Mouse (Mus musculus): ENCODE measurements around the gene Cacna1c. TPM values are rescaled to one million over a fixed set of nuclear protein-coding genes. Genes with fewer than 3 reads are reported as not detected.

Gene Cacna1c
- polyA plus RNA-seq, 1 experiment from 2014 or later: 2.0 TPM

GRCm38 (mm10) chr6:118817928-118818503 lies 378.2 kb downstream of the Cacna1c start:
- no peak overlapping the region for H3K27ac ChIP-seq
- H3K4me3 ChIP-seq: no peak overlapping the region
- DNase-seq (ENCODE audit: extremely low spot score, low spot score): no peak
- peaks cover 14% of the 10 kb centered on the region for H3K4me1 ChIP-seq
- 72% methylated on average over 5 of the region's 5 CpGs for WGBS
- H3K36me3 ChIP-seq (replicated peaks): no peaks in the 10 kb centered on the region
- H3K27me3 ChIP-seq (ENCODE audit: poor library complexity, severe bottlenecking): no peaks in the 10 kb centered on the region
- H3K9me3 ChIP-seq: no peaks in the 10 kb centered on the region

GRCm38 (mm10) chr6:118816253-118816652 lies 380.0 kb downstream of the Cacna1c start:
- DNase-seq (ENCODE audit: extremely low spot score, low spot score): no peak
- Histone ChIP-seq H3K4me1 (peaks cover 11% of the 10 kb centered on the region), H3K27me3 (ENCODE audit: poor library complexity, severe bottlenecking) (no peaks in the 10 kb centered on the region), H3K4me3 (no peak overlapping the region), H3K36me3 (replicated peaks) (no peaks in the 10 kb centered on the region), H3K9me3 (no peaks in the 10 kb centered on the region), H3K27ac (no peak overlapping the region)
- 93% methylated on average over 6 of the region's 6 CpGs for WGBS

GRCm38 (mm10) chr6:118812556-118812955 lies 383.7 kb downstream of the Cacna1c start:
- H3K36me3 ChIP-seq (replicated peaks): no peaks in the 10 kb centered on the region
- no peak overlapping the region for H3K4me3 ChIP-seq
- H3K27me3 ChIP-seq (ENCODE audit: poor library complexity, severe bottlenecking): no peaks in the 10 kb centered on the region
- H3K27ac ChIP-seq: no peak overlapping the region
- DNase-seq (ENCODE audit: extremely low spot score, low spot score): no peak
- H3K4me1 ChIP-seq: no peaks in the 10 kb centered on the region
- no peaks in the 10 kb centered on the region for H3K9me3 ChIP-seq
- 83% methylated on average over 3 of the region's 3 CpGs for WGBS

- no peaks in the 10 kb centered on the region for H3K36me3 ChIP-seq (replicated peaks)
- no peak overlapping the region for H3K4me3 ChIP-seq
- 91% methylated on average over 4 of the region's 4 CpGs for WGBS
Observed at GRCm38 (mm10) chr6:118812007-118812406, 384.2 kb downstream of the Cacna1c start.

GRCm38 (mm10) chr6:118810834-118811233 lies 385.4 kb downstream of the Cacna1c start:
- no peak for DNase-seq (ENCODE audit: extremely low spot score, low spot score)
- H3K4me3 ChIP-seq: no peak overlapping the region
- no peaks in the 10 kb centered on the region for H3K4me1 ChIP-seq
- H3K9me3 ChIP-seq: no peaks in the 10 kb centered on the region
- H3K27me3 ChIP-seq (ENCODE audit: poor library complexity, severe bottlenecking): no peaks in the 10 kb centered on the region
- no peak overlapping the region for H3K27ac ChIP-seq
- WGBS: 35% methylated on average over 1 of the region's 1 CpGs
- no peaks in the 10 kb centered on the region for H3K36me3 ChIP-seq (replicated peaks)

More at GRCm38 (mm10) chr6:118812007-118812406, 384.2 kb downstream of the Cacna1c start:
- no peaks in the 10 kb centered on the region for H3K27me3 ChIP-seq (ENCODE audit: poor library complexity, severe bottlenecking)
- no peak for DNase-seq (ENCODE audit: extremely low spot score, low spot score)
- H3K9me3 ChIP-seq: no peaks in the 10 kb centered on the region
- H3K4me1 ChIP-seq: no peaks in the 10 kb centered on the region
- no peak overlapping the region for H3K27ac ChIP-seq

GRCm38 (mm10) chr6:118805139-118805538 lies 391.1 kb downstream of the Cacna1c start:
- Histone ChIP-seq H3K27ac (no peak overlapping the region), H3K27me3 (ENCODE audit: poor library complexity, severe bottlenecking) (no peaks in the 10 kb centered on the region), H3K4me1 (0 out of 2 replicates have a peak, but pooled peaks cover 3% of the 10 kb centered on the region), H3K36me3 (replicated peaks) (no peaks in the 10 kb centered on the region), H3K9me3 (no peaks in the 10 kb centered on the region), H3K4me3 (no peak overlapping the region)
- 88% methylated on average over 4 of the region's 4 CpGs for WGBS
- no peak for DNase-seq (ENCODE audit: extremely low spot score, low spot score)

- Histone ChIP-seq H3K27ac (no peak overlapping the region), H3K4me1 (0 out of 2 replicates have a peak, but pooled peaks cover 3% of the 10 kb centered on the region), H3K4me3 (no peak overlapping the region), H3K36me3 (replicated peaks) (no peaks in the 10 kb centered on the region), H3K9me3 (no peaks in the 10 kb centered on the region), H3K27me3 (ENCODE audit: poor library complexity, severe bottlenecking) (no peaks in the 10 kb centered on the region)
- DNase-seq (ENCODE audit: extremely low spot score, low spot score): no peak
- WGBS: 78% methylated on average over 11 of the region's 11 CpGs
Observed at GRCm38 (mm10) chr6:118802286-118802685, 393.9 kb downstream of the Cacna1c start.

- Histone ChIP-seq H3K4me1 (peaks cover 14% of the 10 kb centered on the region; the same call in 1 of the 2 replicates), H3K9me3 (no peaks in the 10 kb centered on the region), H3K27me3 (ENCODE audit: poor library complexity, severe bottlenecking) (no peaks in the 10 kb centered on the region), H3K4me3 (no peak overlapping the region), H3K27ac (no peak overlapping the region), H3K36me3 (replicated peaks) (no peaks in the 10 kb centered on the region)
- DNase-seq (ENCODE audit: extremely low spot score, low spot score): no peak
- WGBS: 93% methylated on average over 4 of the region's 4 CpGs
Observed at GRCm38 (mm10) chr6:118796393-118796792, 399.8 kb downstream of the Cacna1c start.

- no peaks in the 10 kb centered on the region for H3K27me3 ChIP-seq (ENCODE audit: poor library complexity, severe bottlenecking)
- H3K9me3 ChIP-seq: no peaks in the 10 kb centered on the region
- no peak for DNase-seq (ENCODE audit: extremely low spot score, low spot score)
- H3K4me3 ChIP-seq: no peak overlapping the region
- no peaks in the 10 kb centered on the region for H3K36me3 ChIP-seq (replicated peaks)
- peaks cover 14% of the 10 kb centered on the region; the same call in 1 of the 2 replicates for H3K4me1 ChIP-seq
- H3K27ac ChIP-seq: no peak overlapping the region
Observed at GRCm38 (mm10) chr6:118795716-118796115, 400.5 kb downstream of the Cacna1c start.

GRCm38 (mm10) chr6:118791921-118792368 lies 404.3 kb downstream of the Cacna1c start:
- WGBS: 75% methylated on average over 5 of the region's 5 CpGs
- H3K27ac ChIP-seq: no peak overlapping the region
- H3K4me1 ChIP-seq: peaks cover 11% of the 10 kb centered on the region; the same call in 1 of the 2 replicates
- no peaks in the 10 kb centered on the region for H3K36me3 ChIP-seq (replicated peaks)
- H3K9me3 ChIP-seq: no peaks in the 10 kb centered on the region
- H3K27me3 ChIP-seq (ENCODE audit: poor library complexity, severe bottlenecking): no peaks in the 10 kb centered on the region
- no peak overlapping the region for H3K4me3 ChIP-seq
- DNase-seq (ENCODE audit: extremely low spot score, low spot score): no peak

- H3K27ac ChIP-seq: no peak overlapping the region
- WGBS: 87% methylated on average over 3 of the region's 3 CpGs
Observed at GRCm38 (mm10) chr6:118787933-118788332, 408.3 kb downstream of the Cacna1c start.

GRCm38 (mm10) chr6:118780280-118780679 lies 415.9 kb downstream of the Cacna1c start:
- H3K36me3 ChIP-seq (replicated peaks): no peaks in the 10 kb centered on the region

More at GRCm38 (mm10) chr6:118787933-118788332, 408.3 kb downstream of the Cacna1c start:
- Histone ChIP-seq H3K4me3 (no peak overlapping the region), H3K27me3 (ENCODE audit: poor library complexity, severe bottlenecking) (no peaks in the 10 kb centered on the region), H3K4me1 (peaks cover 3% of the 10 kb centered on the region; the same call in 1 of the 2 replicates), H3K9me3 (no peaks in the 10 kb centered on the region), H3K36me3 (replicated peaks) (no peaks in the 10 kb centered on the region)
- no peak for DNase-seq (ENCODE audit: extremely low spot score, low spot score)

GRCm38 (mm10) chr6:118779201-118779600 lies 417.0 kb downstream of the Cacna1c start:
- H3K27ac ChIP-seq: no peak overlapping the region
- no peaks in the 10 kb centered on the region for H3K36me3 ChIP-seq (replicated peaks)
- peaks cover 6% of the 10 kb centered on the region for H3K4me1 ChIP-seq
- no peak for DNase-seq (ENCODE audit: extremely low spot score, low spot score)
- 88% methylated on average over 8 of the region's 8 CpGs for WGBS
- H3K9me3 ChIP-seq: 0 out of 2 replicates have a peak, but pooled peaks cover 3% of the 10 kb centered on the region
- no peak overlapping the region for H3K4me3 ChIP-seq
- no peaks in the 10 kb centered on the region for H3K27me3 ChIP-seq (ENCODE audit: poor library complexity, severe bottlenecking)

More at GRCm38 (mm10) chr6:118780280-118780679, 415.9 kb downstream of the Cacna1c start:
- Histone ChIP-seq H3K27ac (no peak overlapping the region), H3K4me1 (peaks cover 6% of the 10 kb centered on the region), H3K9me3 (no peaks in the 10 kb centered on the region), H3K27me3 (ENCODE audit: poor library complexity, severe bottlenecking) (no peaks in the 10 kb centered on the region), H3K4me3 (no peak overlapping the region)
- WGBS: 89% methylated on average over 7 of the region's 7 CpGs
- DNase-seq (ENCODE audit: extremely low spot score, low spot score): no peak

Data from forebrain, embryonic 10.5 days (tissue).